Mouse (Mus musculus) CH12.LX (cell line): ENCODE results near the gene Cog1. TPM values are rescaled to one million over a fixed set of nuclear protein-coding genes. Genes with fewer than 3 reads are reported as not detected.

ENCODE experiments used
- DNase-seq: peaks from one replicate; pipeline ENCODE4 v3.0.0-alpha.2; 2013; ENCODE audit errors: extremely low read depth
- H3K27ac ChIP-seq: 2 replicates; pipeline ENCODE4 v1.5.1; 2012; ENCODE audit warnings: low read depth, mild to moderate bottlenecking, control low read depth, moderate library complexity; ENCODE audit not compliant: insufficient read depth
- H3K27me3 ChIP-seq: replicated peaks from 2 replicates; pipeline ENCODE3; 2012; ENCODE audit warnings: inconsistent platforms
- H3K36me3 ChIP-seq, 2 experiments: replicated peaks in 1 of 2; 2 replicates each; pipeline versions ENCODE3 to v1.6.1; 2012; ENCODE audit warnings: inconsistent platforms in 1 of 2, low read length in 1 of 2, mild to moderate bottlenecking in 1 of 2, mixed read lengths in 1 of 2, moderate library complexity in 1 of 2; ENCODE audit not compliant: control insufficient read depth in 1 of 2, insufficient read depth in 1 of 2
- H3K4me1 ChIP-seq, 2 experiments: 2 replicates each; pipeline ENCODE4 v1.6.1; 2012; ENCODE audit warnings: inconsistent platforms in 1 of 2, moderate library complexity in 1 of 2; ENCODE audit not compliant: insufficient read depth in 2 of 2, control insufficient read depth in 1 of 2
- H3K4me2 ChIP-seq: 2 replicates; pipeline ENCODE4 v1.6.1; 2012; ENCODE audit warnings: low read depth, mild to moderate bottlenecking, control low read depth; ENCODE audit not compliant: poor library complexity, insufficient read depth, severe bottlenecking
- H3K4me3 ChIP-seq, 3 experiments: fragments of 150-350 bp in 1 of 3; sonication (generic) in 1 of 3; replicated peaks in 1 of 3; 2 replicates each; pipeline versions ENCODE3 to v1.5.1; 2011 to 2012; ENCODE audit warnings: low read depth in 2 of 3, low read length in 2 of 3, mild to moderate bottlenecking in 2 of 3, moderate library complexity in 2 of 3, control low read depth in 1 of 3, improper control_type of control experiment in 1 of 3, inconsistent platforms in 1 of 3, mixed read lengths in 1 of 3; ENCODE audit not compliant: poor library complexity in 1 of 3
- H3K79me2 ChIP-seq: replicated peaks from 2 replicates; pipeline ENCODE4 v1.6.1; 2012; ENCODE audit warnings: mild to moderate bottlenecking, moderate library complexity; ENCODE audit not compliant: control insufficient read depth, poor library complexity, insufficient read depth, severe bottlenecking; ENCODE audit errors: extremely low read depth
- H3K9ac ChIP-seq: 2 replicates; pipeline ENCODE4 v1.6.1; 2012; ENCODE audit warnings: low read depth, mild to moderate bottlenecking, control low read depth, moderate library complexity; ENCODE audit not compliant: insufficient read depth
- H3K9me3 ChIP-seq: replicated peaks from 2 replicates; pipeline ENCODE3; 2012; ENCODE audit warnings: low read length, inconsistent platforms, mixed read lengths
- CHD1 ChIP-seq: IDR thresholded peaks from 2 replicates; pipeline ENCODE4 v1.6.1; 2012; ENCODE audit warnings: low read depth, low read length, improper control_type of control experiment, inconsistent platforms
- CHD2 ChIP-seq: IDR thresholded peaks from 2 replicates; pipeline ENCODE4 v1.6.1; 2011; ENCODE audit warnings: low read length, improper control_type of control experiment
- CTCF ChIP-seq, 2 experiments: IDR thresholded peaks in 1 of 2; conservative IDR thresholded peaks in 1 of 2; 2 replicates each; pipeline ENCODE4 v1.5.1; 2011 to 2012; ENCODE audit warnings: low read depth in 2 of 2, low read length in 2 of 2, improper control_type of control experiment in 1 of 2, inconsistent platforms in 1 of 2, mild to moderate bottlenecking in 1 of 2, moderate library complexity in 1 of 2
- E2F4 ChIP-seq: IDR thresholded peaks from 2 replicates; pipeline ENCODE4 v1.6.1; 2011; ENCODE audit warnings: low read depth, low read length, improper control_type of control experiment; ENCODE audit not compliant: insufficient replicate concordance
- ETS1 ChIP-seq: conservative IDR thresholded peaks from 2 replicates; pipeline ENCODE4 v1.6.1; 2012; ENCODE audit warnings: low read depth, mild to moderate bottlenecking, inconsistent platforms, low read length, improper control_type of control experiment, moderate library complexity
- GABPA ChIP-seq: IDR thresholded peaks from 2 replicates; pipeline ENCODE4 v1.6.1; 2012; ENCODE audit warnings: low read depth, low read length, improper control_type of control experiment, inconsistent platforms; ENCODE audit not compliant: insufficient replicate concordance
- HCFC1 ChIP-seq: IDR thresholded peaks from 2 replicates; pipeline ENCODE4 v1.6.1; 2012; ENCODE audit warnings: low read depth, mild to moderate bottlenecking, inconsistent platforms, low read length, improper control_type of control experiment
- IRF4 ChIP-seq: IDR thresholded peaks from 2 replicates; pipeline ENCODE4 v1.6.1; 2014; ENCODE audit warnings: low read depth, mild to moderate bottlenecking, inconsistent platforms, low read length, improper control_type of control experiment
- JUN ChIP-seq: IDR thresholded peaks from 2 replicates; pipeline ENCODE4 v1.6.1; 2011; ENCODE audit warnings: low read depth, mild to moderate bottlenecking, low read length, improper control_type of control experiment, moderate library complexity; ENCODE audit not compliant: insufficient read depth
- MAFK ChIP-seq: IDR thresholded peaks from 2 replicates; pipeline ENCODE4 v1.6.1; 2011; ENCODE audit warnings: low read length, improper control_type of control experiment; ENCODE audit not compliant: insufficient replicate concordance
- MAX ChIP-seq: IDR thresholded peaks from 2 replicates; pipeline ENCODE4 v1.6.1; 2011; ENCODE audit warnings: low read length, improper control_type of control experiment
- MYC ChIP-seq: IDR thresholded peaks from 2 replicates; pipeline ENCODE4 v1.6.1; 2011; ENCODE audit warnings: low read depth, mild to moderate bottlenecking, improper control_type of control experiment, low read length
- NELFE ChIP-seq: IDR thresholded peaks from 2 replicates; pipeline ENCODE4 v1.6.1; 2011; ENCODE audit warnings: low read depth, low read length, improper control_type of control experiment
- NRF1 ChIP-seq: IDR thresholded peaks from 2 replicates; pipeline ENCODE4 v1.6.1; 2014; ENCODE audit warnings: low read depth, mild to moderate bottlenecking, inconsistent platforms, low read length, improper control_type of control experiment, moderate library complexity
- RAD21 ChIP-seq: IDR thresholded peaks from 2 replicates; pipeline ENCODE4 v1.6.1; 2011; ENCODE audit warnings: low read depth, mild to moderate bottlenecking, low read length, improper control_type of control experiment, moderate library complexity
- RCOR1 ChIP-seq: conservative IDR thresholded peaks from 2 replicates; pipeline ENCODE4 v1.6.1; 2012; ENCODE audit warnings: low read depth, mild to moderate bottlenecking, inconsistent platforms, low read length, improper control_type of control experiment
- SMC3 ChIP-seq: IDR thresholded peaks from 2 replicates; pipeline ENCODE4 v1.6.1; 2011; ENCODE audit warnings: low read depth, low read length, improper control_type of control experiment
- USF1 ChIP-seq: IDR thresholded peaks from 2 replicates; pipeline ENCODE4 v1.6.1; 2014; ENCODE audit warnings: low read depth, mild to moderate bottlenecking, inconsistent platforms, low read length, improper control_type of control experiment
- USF2 ChIP-seq: conservative IDR thresholded peaks from 2 replicates; pipeline ENCODE4 v1.6.1; 2011; ENCODE audit warnings: low read depth, low read length, improper control_type of control experiment
- dilution Hi-C: fragments of 300-500 bp; cut with MboI; formaldehyde crosslinking; loops from 2 replicates; pipeline ENCODE4 v1.14.3; 2020; ENCODE audit warnings: low sequenced_read_pairs; ENCODE audit not compliant: extremely low pct_unique_long_range_greater_than_20kb, extremely low pct_ligation_motif_present
- in situ Hi-C: fragments of 300-500 bp; cut with MboI; formaldehyde crosslinking; loops from 3 replicates; pipeline ENCODE4 v1.14.3; 2019; ENCODE audit warnings: low sequenced_read_pairs, low pct_ligation_motif_present, low pct_unique_long_range_greater_than_20kb, mixed read lengths
- polyA plus RNA-seq: library from polyadenylated mRNA; unstranded; fragments of >175 nt; gene quantifications from 2 replicates; pipeline ENCODE4 v1.2.1, GENCODE M21; 2012; ENCODE audit warnings: low read depth; ENCODE audit not compliant: insufficient read length
- total RNA-seq, 2 experiments: library from RNA; depleted of rRNA; stranded (reverse); fragments of 300-350 nt in 1 of 2; fragments of >200 nt in 1 of 2; gene quantifications; 2 replicates each; pipeline ENCODE4 v1.2.3; 2012 to 2014

Gene Cog1
- total and polyA plus RNA-seq, 3 experiments: 15.8 to 38.6 (median 28.2) TPM

DNA sequence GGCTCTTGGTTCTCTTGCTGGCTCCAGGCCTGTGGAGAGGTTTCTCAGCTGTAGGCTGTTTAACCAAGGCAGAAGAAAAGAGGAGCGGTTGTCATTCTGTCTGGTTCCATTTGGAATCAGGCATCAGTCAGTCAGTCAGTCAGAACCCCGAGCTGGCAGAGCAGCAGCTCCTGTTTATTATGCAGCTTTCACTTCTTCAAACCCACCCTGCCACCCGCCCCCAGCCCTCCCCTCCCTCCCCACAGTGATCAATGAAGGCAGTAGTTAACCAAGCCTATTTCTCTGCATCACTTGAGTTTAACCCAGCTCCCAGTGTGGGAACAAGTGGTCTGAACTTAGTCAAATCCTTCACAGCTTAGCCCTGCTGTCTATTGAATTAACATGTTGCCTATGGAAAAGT lies 42.9 kb downstream of the Cog1 start:
- in situ Hi-C loops: no loop called here
- peaks cover 7% of the 10 kb centered on the region for H3K9me3 ChIP-seq
- H3K36me3 ChIP-seq: peaks cover 51 to 87% of the 10 kb centered on the region in 2 experiments
- no peaks in the 10 kb centered on the region for H3K27me3 ChIP-seq
- DNase-seq: peak; percentile 73
- peak; percentile 41; the same call in 1 of the 2 replicates for TF ChIP-seq IRF4
- no peak for TF ChIP-seq GABPA
- no peak for TF ChIP-seq NRF1
- TF ChIP-seq, all 38 proteins: peak for 1
- H3K9ac ChIP-seq: no peak overlapping the region
- peaks cover 6% of the 10 kb centered on the region for H3K79me2 ChIP-seq
- dilution Hi-C loops: no loop called here
- peaks cover 6 to 47% of the 10 kb centered on the region in 2 experiments for H3K4me1 ChIP-seq
- H3K27ac ChIP-seq: peak overlapping the region; percentile 37; the same call in 1 of the 2 replicates
- no peak overlapping the region for H3K4me2 ChIP-seq
- no peak overlapping the region for H3K4me3 ChIP-seq

DNA sequence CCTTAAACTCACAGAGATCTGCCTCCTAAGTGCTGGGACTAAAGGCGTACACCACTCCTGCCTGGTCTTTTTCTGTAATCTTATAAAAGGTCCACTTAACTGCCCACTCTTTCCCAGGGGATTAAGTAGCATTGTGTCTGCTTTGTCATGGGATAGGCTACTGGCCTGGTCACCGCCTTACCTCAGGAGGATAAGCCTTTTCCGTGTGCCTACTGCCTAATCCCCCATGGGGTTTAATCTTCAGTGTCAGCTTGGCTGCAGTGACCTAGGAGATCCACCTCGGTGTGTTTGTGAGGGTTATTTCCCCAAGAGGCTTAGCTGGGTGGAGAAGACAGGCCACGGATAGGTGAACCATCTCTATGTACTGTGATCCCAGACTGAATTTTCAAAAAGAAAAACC lies 48.6 kb downstream of the Cog1 start:
- peaks cover 9% of the 10 kb centered on the region for H3K9me3 ChIP-seq
- no peak for TF ChIP-seq CHD1
- no peak for TF ChIP-seq USF2
- TF ChIP-seq NRF1: no peak
- TF ChIP-seq GABPA: no peak
- no peak for TF ChIP-seq RAD21
- no peak for TF ChIP-seq RCOR1
- no peak for TF ChIP-seq CHD2
- no peak for TF ChIP-seq CTCF (conservative IDR thresholded peaks at IDR 0.05 in 1 of 2, IDR thresholded peaks at IDR 0.05 in 1 of 2; ENCODE audit: low read depth in 2 of 2, low read length in 2 of 2)
- no peak for TF ChIP-seq HCFC1
- no peak for TF ChIP-seq NELFE
- TF ChIP-seq JUN: no peak
- TF ChIP-seq E2F4: no peak
- no peak for TF ChIP-seq SMC3
- no peak for TF ChIP-seq USF1
- TF ChIP-seq MAX: no peak
- TF ChIP-seq MAFK: no peak
- no peak for TF ChIP-seq MYC
- no peak for TF ChIP-seq ETS1
- TF ChIP-seq, all 38 proteins: peak for 0
- Histone ChIP-seq H3K4me2 (no peak overlapping the region), H3K4me1 (peaks cover 0 to 11% of the 10 kb centered on the region in 2 experiments; a peak in 2 of 4 replicates), H3K79me2 (no peaks in the 10 kb centered on the region; the same call in 1 of the 2 replicates), H3K9ac (no peak overlapping the region), H3K36me3 (peaks cover 23 to 82% of the 10 kb centered on the region in 2 experiments), H3K4me3 (no peak overlapping the region), H3K27me3 (no peaks in the 10 kb centered on the region), H3K27ac (no peak overlapping the region)
- no peak for DNase-seq
- dilution Hi-C loops (no loop called here), in situ Hi-C loops (no loop called here)
